Mouse (Mus musculus) embryonic stem cell, embryonic (primary cell): ENCODE data around the gene Gimap8.

Experiments
- CTCF ChIA-PET, 4 experiments: fragments of 300-600 bp in 2 of 4; fragments of 350-600 bp in 2 of 4; sonication (Branson Sonifier 250); formaldehyde crosslinking; loops; one replicate each; lab custom pipeline; 2022; ENCODE audit warnings: inconsistent platforms in 2 of 4; lab: Charles Lee
- POLR2A ChIA-PET, 4 experiments: fragments of 300-600 bp in 2 of 4; fragments of 350-600 bp in 2 of 4; sonication (Branson Sonifier 250); formaldehyde crosslinking; loops; one replicate each; lab custom pipeline; 2022; ENCODE audit warnings: antibody characterized with exemption in 4 of 4, inconsistent platforms in 1 of 4; lab: Charles Lee

Gimap8 gene

DNA sequence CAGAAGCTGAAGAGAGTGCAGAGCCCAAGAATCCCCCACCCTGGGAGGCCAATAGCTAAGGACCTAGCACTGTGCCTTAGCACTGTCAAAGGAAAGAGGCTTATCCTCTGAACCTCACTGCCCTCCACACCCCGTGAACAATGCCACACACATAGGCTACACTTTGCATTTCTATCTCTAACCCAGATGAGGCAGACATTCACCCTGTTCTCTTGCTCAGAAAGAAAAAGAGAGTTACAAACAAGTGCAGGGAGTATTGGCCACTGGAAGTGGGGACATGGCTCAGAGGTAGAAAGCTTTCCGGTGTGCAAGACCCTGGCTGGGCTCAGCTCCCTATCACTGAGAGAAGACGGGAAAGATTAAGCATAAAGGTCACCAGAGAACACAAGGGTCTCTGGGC, 59.1 kb downstream of the Gimap8 start:
- ChIA-PET CTCF (interaction anchor here in 1 of 4 experiments (0.8 kb wide), 1 partner anchor 60 kb away, joined by 4 read pairs; no protein-coding TSS in a partner anchor), POLR2A (no interaction called here)
